Mouse (Mus musculus): ENCODE results near the gene Btbd8.

- TF ChIP-seq CTCF (IDR thresholded peaks at IDR 0.05; ENCODE audit: control insufficient read depth, insufficient read depth, insufficient replicate concordance, low read depth, low read length): no peak
- TF ChIP-seq POLR2A (IDR thresholded peaks at IDR 0.05; ENCODE audit: control insufficient read depth, low read depth, low read length): no peak
Measured at GRCm38 (mm10) chr5:107488996-107489395, 51.2 kb downstream of the Btbd8 start.
